Mouse (Mus musculus) cerebellum, adult 9-10 months (tissue): ENCODE measurements at regions not wholly inside any gene's neighbourhood (a gene's known extent, or its start where the extent isn't known, plus 50 kb on each side); places are given as distances from the start of the nearest gene placed in this dataset.

Source experiments
- DNase-seq: peaks from one replicate; pipeline ENCODE4 v3.0.0; 2022

DNA sequence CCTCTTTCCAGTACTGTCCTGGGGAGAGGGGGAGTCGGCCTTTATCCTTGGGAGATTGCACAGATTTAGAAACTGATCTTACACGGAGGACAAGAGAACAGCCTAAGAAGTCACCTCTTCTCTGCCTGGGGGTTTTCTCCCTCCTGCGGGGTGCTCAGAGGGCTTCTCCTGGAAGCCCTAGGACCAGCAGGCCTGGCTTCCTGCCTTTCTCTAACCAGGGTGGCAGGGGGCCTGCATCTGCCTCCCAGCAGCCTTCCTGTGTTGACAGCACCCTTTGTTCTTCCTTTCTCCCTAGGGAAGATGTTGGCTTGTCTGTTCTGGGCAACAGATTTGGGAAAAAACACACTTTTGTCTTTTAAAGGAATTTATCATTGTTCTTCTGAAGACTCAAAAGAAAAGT is 153.0 kb upstream of the Tgfbr2 start:
- DNase-seq = no peak

GRCm38 (mm10) chr9:116327080-116327479 is 151.9 kb upstream of the Tgfbr2 start:
- DNase-seq = no peak

DNA sequence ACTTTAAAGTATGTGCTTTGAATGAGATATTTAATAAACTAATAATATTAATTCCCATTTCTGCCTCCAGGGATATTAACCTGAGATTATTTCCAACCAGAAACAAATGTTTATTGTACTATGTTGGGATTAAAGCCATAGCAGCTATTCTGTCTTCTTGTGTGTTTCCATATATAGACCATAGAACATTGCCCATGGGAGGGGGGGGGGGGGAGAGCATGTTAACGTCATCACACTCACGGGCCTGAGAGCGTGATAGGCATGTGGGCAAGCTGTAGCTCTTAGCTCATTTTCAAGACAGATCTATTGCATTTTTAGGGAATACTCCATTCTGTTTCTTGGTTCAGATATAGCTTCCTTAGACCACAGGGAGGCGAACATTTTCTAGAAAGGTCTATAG is 149.8 kb upstream of the Tgfbr2 start:
- no peak for DNase-seq

DNA sequence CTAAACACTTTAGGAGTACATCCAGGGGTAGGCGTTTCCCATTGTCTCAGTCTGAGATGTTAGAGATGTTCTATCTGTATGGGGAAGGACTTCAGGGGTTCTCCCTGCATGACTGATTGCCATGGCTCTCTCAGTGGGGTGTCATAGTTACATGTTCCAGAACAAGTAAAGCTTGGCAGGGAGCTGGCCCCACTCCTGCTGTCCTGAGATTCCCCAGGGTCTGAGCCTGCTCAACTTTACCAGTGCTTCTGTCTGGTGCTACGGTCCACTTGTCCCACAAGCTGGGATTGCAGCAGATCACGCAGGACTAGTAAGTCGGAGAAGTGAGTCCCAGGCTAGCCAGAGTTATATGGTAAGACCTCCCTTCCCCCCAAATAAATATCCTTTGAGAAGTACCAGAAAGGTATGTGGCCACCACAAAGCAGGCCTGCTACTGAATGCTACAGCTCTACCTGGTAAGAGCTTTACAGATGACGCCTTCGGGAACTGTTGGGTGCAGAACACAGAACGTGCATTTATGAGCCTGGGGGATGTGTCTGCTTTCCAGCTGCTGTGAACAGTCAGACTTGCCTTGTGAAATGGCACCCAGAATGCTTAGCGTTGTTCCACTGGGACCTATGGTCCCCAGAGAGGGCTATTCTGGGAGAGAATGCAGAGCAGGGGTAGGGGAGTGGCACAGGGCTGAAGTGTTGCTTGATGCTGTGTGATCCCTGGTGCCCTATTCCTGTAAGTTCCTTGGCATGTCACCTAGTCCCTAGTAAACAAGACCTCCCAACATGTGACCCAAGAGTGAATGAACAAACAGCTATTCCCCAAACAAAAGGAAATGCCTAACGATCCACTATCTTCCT is 148.9 kb upstream of the Tgfbr2 start:
- no peak for DNase-seq

DNA sequence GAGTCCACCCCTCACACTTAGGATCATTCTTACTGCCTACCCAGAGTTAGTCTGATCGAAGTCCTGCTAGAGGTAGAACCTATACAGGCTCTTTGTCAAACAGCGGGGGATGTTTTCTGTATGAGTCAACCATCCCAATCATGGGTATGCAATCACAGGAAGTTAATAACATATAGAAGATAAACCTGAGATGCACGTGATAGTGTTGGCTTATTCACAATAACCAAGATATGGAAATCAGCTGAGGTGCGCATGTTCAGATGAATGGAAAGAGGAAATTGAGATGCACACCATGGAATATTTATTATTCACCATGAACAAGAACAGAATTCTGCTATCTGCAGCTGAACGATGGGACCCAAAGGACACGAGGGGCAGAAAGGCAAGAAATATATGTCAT is 146.7 kb upstream of the Tgfbr2 start:
- no peak for DNase-seq

DNA sequence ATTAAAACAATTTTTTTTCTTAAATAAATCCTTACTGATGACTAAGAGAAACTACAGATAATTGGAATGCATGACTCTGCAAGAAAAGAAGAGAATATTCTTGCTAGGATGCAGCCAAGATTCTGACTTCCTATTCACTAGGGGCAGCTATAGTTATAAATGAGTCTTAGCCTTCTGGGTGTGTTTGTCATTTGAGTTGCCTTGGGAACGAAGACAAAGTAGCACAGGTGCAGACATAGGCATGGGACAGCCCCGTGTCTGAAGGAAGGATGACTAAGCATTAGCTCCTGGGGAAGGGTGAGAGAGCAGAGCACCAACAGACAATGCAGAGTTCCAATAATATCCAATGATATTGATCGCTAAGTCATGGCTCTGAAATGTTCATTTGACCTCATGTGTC is 144.3 kb upstream of the Tgfbr2 start:
- no peak for DNase-seq

GRCm38 (mm10) chr9:116316582-116317095 is 141.5 kb upstream of the Tgfbr2 start:
- DNase-seq = no peak

- no peak for DNase-seq
These were observed 139.6 kb upstream of the Tgfbr2 start for GRCm38 (mm10) chr9:116314803-116315202.

GRCm38 (mm10) chr9:116313932-116314790 is 139.0 kb upstream of the Tgfbr2 start:
- DNase-seq = no peak

- DNase-seq = no peak
These were observed 136.2 kb upstream of the Tgfbr2 start for GRCm38 (mm10) chr9:116311364-116311763.

DNA sequence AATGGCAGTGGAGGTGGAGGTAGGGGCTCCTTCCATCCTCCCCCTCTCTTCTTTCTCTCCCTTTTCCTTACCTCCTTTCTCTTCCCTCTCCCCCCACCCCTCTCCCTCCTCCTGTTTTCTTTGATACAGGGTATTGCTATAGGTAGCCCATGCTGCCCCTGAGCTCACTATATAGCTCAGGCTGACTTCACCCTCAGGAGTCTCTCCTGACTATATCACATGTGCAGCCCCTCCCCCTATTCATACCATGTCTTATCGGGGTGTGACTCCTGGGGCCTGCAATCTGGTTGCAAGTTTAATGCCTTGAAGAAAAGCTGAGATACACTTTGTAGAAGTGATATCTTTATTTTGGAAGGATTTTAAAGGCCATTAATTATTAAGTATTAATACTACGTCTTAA is 126.4 kb upstream of the Tgfbr2 start:
- no peak for DNase-seq

DNA sequence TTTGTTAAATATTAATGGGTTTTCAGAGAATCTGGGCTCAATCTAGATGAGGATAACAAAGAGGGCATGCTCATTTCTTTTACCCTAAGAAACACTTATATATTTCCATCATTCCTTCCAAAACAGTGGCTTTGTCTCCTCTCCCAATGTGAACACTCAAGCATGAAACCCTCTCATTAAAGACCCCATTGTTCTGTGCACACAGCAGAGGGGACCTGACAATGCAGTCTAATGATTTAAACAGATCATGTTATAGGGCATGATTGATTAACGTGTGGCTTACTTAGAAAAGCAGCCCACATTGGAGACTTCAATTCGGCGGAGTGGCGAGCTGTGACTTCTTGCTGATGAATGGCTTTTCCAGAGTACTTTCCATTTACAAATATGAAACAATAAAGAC is 123.6 kb upstream of the Tgfbr2 start:
- DNase-seq = no peak

- no peak for DNase-seq
These were observed 121.2 kb upstream of the Tgfbr2 start for GRCm38 (mm10) chr9:116296349-116296748.

- no peak for DNase-seq
These were observed 118.9 kb upstream of the Tgfbr2 start for GRCm38 (mm10) chr9:116294073-116294472.

GRCm38 (mm10) chr9:116293110-116293509 is 118.0 kb upstream of the Tgfbr2 start:
- no peak for DNase-seq

GRCm38 (mm10) chr9:116291624-116292023 is 116.5 kb upstream of the Tgfbr2 start:
- no peak for DNase-seq

DNA sequence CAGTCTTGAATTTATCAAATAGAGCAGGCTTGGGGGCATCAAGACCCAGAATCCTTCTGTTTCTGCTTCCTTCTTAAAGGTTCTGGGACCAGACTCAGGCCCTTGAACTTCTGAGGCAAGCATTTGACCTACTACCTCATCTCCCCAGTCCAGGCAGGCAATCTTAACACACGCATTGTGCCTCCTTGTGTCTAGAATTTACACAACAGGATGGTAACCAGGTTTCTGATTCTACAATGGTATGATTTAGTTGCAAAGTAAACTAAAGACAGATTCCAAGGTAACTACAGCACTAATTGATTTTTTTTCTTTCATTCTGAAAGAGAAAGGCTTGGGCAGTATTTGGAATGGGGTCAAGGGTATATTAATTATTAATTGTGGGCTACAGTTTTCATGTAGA is 115.7 kb upstream of the Tgfbr2 start:
- DNase-seq = no peak

GRCm38 (mm10) chr9:116285691-116286431 is 110.7 kb upstream of the Tgfbr2 start:
- DNase-seq = no peak

DNA sequence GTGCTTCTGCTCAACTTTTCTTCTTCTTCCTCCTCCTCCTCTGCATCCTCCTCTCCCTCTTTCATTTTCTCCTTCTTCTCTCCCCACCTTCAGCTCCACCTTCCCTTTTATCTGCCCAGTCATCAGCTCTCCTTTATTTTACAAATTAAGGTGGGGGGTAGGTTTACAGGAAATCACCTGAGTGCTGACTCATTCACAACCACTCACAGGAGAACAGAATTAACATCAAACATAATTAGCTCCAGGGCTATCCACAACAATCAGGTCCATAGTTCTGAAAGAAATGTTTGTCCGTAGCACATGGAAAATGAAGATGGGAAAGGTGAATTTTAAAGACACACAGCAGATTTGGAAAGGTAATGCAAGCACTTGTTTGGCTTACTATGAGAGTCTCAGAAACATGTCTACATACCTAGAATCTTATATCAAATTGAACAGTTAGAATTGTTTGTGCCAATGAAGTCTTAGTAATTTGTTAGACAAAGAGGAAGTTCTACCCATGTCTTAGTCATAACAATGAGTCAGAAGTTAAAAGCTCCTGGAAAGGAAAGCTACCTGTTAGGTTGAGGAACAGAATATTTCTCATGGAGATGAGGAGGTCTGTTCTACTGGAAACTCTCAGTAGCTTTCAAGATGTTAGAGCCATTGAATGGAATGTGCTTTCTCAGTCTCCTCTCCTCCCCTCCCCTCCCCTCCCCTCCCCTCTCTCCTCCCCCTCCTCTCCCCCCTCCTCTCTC is 108.8 kb upstream of the Tgfbr2 start:
- DNase-seq = no peak

DNA sequence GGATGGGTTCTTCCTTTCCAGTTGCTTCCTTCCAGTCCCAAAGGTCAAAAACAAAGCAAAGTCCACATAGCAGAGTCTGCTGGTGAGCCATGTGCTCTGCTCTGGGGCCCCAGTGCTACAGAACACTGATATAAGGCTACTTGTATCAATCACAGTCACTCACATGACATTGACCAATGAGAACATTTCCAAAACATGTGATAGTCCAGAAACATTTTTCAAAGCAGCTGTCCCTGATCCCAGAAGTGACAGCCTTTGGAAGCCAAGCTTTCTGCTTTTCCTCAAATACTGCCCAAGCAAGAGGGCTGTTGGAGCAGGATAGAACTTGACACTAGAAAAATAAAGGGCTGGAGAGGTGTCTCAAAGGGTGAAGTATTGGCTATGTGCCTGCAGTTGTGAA is 106.5 kb upstream of the Tgfbr2 start:
- no peak for DNase-seq

DNA sequence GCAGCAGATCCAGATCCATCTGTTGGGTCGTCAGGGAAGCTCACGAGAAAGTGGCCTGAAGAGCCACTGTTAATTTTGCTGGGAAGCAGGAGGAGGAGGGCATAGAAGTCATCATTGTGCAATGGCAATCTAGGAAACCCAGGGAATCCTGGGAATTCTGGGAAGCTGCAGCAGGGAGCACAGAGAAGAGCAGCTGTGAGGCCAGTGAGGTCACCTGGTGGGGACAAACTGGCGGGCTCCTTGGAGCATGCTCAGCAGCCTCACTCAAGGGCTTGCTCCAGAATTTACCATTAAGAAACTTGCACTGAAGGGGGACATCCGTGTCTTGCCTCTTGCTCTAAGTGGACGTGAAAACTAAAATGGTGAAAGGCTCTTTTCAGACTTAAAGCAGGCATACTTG is 105.0 kb upstream of the Tgfbr2 start:
- no peak for DNase-seq

DNA sequence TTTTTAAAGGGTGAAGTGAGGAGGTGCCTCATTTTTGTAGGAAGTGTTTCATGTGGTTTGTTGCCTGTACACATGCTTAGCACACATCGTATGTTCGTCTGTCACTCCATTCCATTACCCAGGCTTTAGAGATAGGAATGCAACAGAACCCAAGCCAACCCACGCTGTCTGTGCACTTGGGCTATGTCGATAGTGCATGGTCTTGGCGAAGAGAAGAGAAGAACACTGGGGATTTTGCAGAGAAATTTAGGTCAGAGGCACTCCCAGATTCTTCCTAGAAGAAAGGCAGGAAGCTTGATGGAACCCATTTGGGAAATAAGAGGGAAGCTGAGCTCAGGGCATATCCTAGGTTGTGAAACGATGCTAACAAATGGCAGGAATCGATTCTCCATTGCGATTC is 103.7 kb upstream of the Tgfbr2 start:
- no peak for DNase-seq
